Mouse (Mus musculus): ENCODE results near the gene Amz1. TPM values are rescaled to one million over a fixed set of nuclear protein-coding genes. Genes with fewer than 3 reads are reported as not detected.

The Amz1 gene
- total RNA-seq, 2 experiments from 2014 or later, result 0.47 to 0.75 TPM

GRCm38 (mm10) chr5:140801782-140802181 is 77.9 kb downstream of the Amz1 start:
- no peak for DNase-seq

DNA sequence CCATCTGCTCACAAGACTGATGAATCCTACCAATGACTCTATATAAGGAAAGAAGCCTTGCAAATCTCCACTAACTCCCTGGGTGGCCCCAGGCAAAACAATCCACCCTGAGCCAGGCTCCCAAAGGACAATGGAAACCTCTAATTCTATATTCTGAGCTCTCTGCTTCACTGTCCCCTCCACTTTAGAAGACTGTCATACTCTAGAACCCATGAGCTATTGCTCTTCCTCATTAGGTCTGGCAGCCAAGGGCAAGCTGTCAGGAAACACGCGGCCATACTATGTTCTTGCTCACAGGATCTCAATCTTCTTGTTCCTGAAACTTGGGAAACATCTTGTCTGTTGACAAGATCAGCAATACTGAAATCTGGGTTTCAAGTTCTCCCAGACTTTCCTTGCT is 82.3 kb downstream of the Amz1 start:
- no peak for DNase-seq

DNA sequence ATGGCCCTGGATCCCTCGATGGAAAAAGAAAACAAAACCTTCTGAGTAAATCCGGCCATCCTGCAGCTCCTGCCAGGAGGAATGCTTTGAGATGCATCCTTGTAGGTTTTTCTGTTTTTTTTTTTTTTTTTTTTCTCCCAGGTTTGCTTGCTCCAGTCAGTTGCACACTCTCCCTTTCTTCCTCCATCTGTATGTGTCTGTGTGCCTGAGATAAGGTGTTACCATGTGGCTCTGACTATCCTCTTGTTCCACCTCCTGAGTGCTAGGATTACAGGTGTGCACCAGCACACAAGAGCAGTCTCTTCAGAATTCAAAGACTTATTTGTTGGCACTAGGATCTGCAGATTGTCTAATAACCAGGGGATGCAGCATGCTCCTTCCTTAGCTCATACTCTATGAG is 83.0 kb downstream of the Amz1 start:
- no peak for DNase-seq

Other genes starting within 250 kb of the Amz1 start
- 1 to 10 TPM; 4.9 to 6.9 TPM for gene Chst12, start 218.6 kb upstream of the Amz1 start, total RNA-seq (2021)
- not detected for gene Grifin, start 159.1 kb upstream of the Amz1 start, total RNA-seq (2021)
- 1 to 10 TPM; 6.7 to 9.9 TPM for gene Lfng, start 116.8 kb upstream of the Amz1 start, total RNA-seq (2021)
- 1 to 10 TPM; 7.6 to 7.7 TPM for gene Ttyh3, start 75.1 kb upstream of the Amz1 start, total RNA-seq (2021)
- gene Iqce, start 21.7 kb upstream of the Amz1 start, total RNA-seq (2021), result 1 to 10 TPM; 4.0 to 5.3 TPM
- gene Brat1, start 19.1 kb upstream of the Amz1 start, total RNA-seq (2021), result 1 to 10 TPM; 6.4 to 7.8 TPM
- 100 to 1,000 TPM; 126 to 130 TPM for gene Gna12, start 106.3 kb downstream of the Amz1 start, total RNA-seq (2021)

Data from heart, adult 18-20 months (tissue).